Mouse (Mus musculus): ENCODE measurements around the gene Adamts18. TPM values are rescaled to one million over a fixed set of nuclear protein-coding genes. Genes with fewer than 3 reads are reported as not detected.

Gene Adamts18
- polyA plus RNA-seq, 1 experiment = 0.11 TPM

- Histone ChIP-seq H3K4me1 (ENCODE audit: control insufficient read depth, insufficient read depth, low read length) (no peaks in the 10 kb centered on the region), H3K27ac (ENCODE audit: control insufficient read depth, insufficient read depth, low read depth, low read length) (no peak overlapping the region), H3K36me3 (ENCODE audit: control insufficient read depth, insufficient read depth, low read length) (no peaks in the 10 kb centered on the region), H3K4me3 (ENCODE audit: control insufficient read depth, low read depth, low read length) (no peak overlapping the region), H3K27me3 (ENCODE audit: control insufficient read depth, insufficient read depth, low read length) (no peaks in the 10 kb centered on the region)
- no peak for TF ChIP-seq CTCF (IDR thresholded peaks at IDR 0.05; ENCODE audit: control insufficient read depth, insufficient read depth, insufficient replicate concordance, low read depth, low read length)
- TF ChIP-seq POLR2A (IDR thresholded peaks at IDR 0.05; ENCODE audit: control insufficient read depth, low read depth, low read length) = no peak
Observed at GRCm38 (mm10) chr8:113878411-113879006, 30.0 kb upstream of the Adamts18 start.

GRCm38 (mm10) chr8:113873446-113874120 is 25.0 kb upstream of the Adamts18 start:
- H3K27me3 ChIP-seq (ENCODE audit: control insufficient read depth, insufficient read depth, low read length) = no peaks in the 10 kb centered on the region
- no peak overlapping the region for H3K27ac ChIP-seq (ENCODE audit: control insufficient read depth, insufficient read depth, low read depth, low read length)
- no peak overlapping the region for H3K4me3 ChIP-seq (ENCODE audit: control insufficient read depth, low read depth, low read length)
- TF ChIP-seq CTCF (IDR thresholded peaks at IDR 0.05; ENCODE audit: control insufficient read depth, insufficient read depth, insufficient replicate concordance, low read depth, low read length) (no peak), POLR2A (IDR thresholded peaks at IDR 0.05; ENCODE audit: control insufficient read depth, low read depth, low read length) (no peak)
- no peaks in the 10 kb centered on the region for H3K4me1 ChIP-seq (ENCODE audit: control insufficient read depth, insufficient read depth, low read length)
- H3K36me3 ChIP-seq (ENCODE audit: control insufficient read depth, insufficient read depth, low read length) = no peaks in the 10 kb centered on the region

GRCm38 (mm10) chr8:113872436-113872835 is 23.9 kb upstream of the Adamts18 start:
- Histone ChIP-seq H3K36me3 (ENCODE audit: control insufficient read depth, insufficient read depth, low read length) (no peaks in the 10 kb centered on the region), H3K27ac (ENCODE audit: control insufficient read depth, insufficient read depth, low read depth, low read length) (no peak overlapping the region), H3K27me3 (ENCODE audit: control insufficient read depth, insufficient read depth, low read length) (no peaks in the 10 kb centered on the region), H3K4me3 (ENCODE audit: control insufficient read depth, low read depth, low read length) (no peak overlapping the region), H3K4me1 (ENCODE audit: control insufficient read depth, insufficient read depth, low read length) (no peaks in the 10 kb centered on the region)
- TF ChIP-seq CTCF (IDR thresholded peaks at IDR 0.05; ENCODE audit: control insufficient read depth, insufficient read depth, insufficient replicate concordance, low read depth, low read length) = no peak
- TF ChIP-seq POLR2A (IDR thresholded peaks at IDR 0.05; ENCODE audit: control insufficient read depth, low read depth, low read length) = no peak

- no peak overlapping the region for H3K27ac ChIP-seq (ENCODE audit: control insufficient read depth, insufficient read depth, low read depth, low read length)
- H3K4me3 ChIP-seq (ENCODE audit: control insufficient read depth, low read depth, low read length) = no peak overlapping the region
- no peaks in the 10 kb centered on the region for H3K36me3 ChIP-seq (ENCODE audit: control insufficient read depth, insufficient read depth, low read length)
- no peaks in the 10 kb centered on the region for H3K27me3 ChIP-seq (ENCODE audit: control insufficient read depth, insufficient read depth, low read length)
- no peaks in the 10 kb centered on the region for H3K4me1 ChIP-seq (ENCODE audit: control insufficient read depth, insufficient read depth, low read length)
- TF ChIP-seq POLR2A (IDR thresholded peaks at IDR 0.05; ENCODE audit: control insufficient read depth, low read depth, low read length) (no peak), CTCF (IDR thresholded peaks at IDR 0.05; ENCODE audit: control insufficient read depth, insufficient read depth, insufficient replicate concordance, low read depth, low read length) (no peak)
Observed at GRCm38 (mm10) chr8:113866530-113866929, 18.0 kb upstream of the Adamts18 start.

- TF ChIP-seq POLR2A (IDR thresholded peaks at IDR 0.05; ENCODE audit: control insufficient read depth, low read depth, low read length) (no peak), CTCF (IDR thresholded peaks at IDR 0.05; ENCODE audit: control insufficient read depth, insufficient read depth, insufficient replicate concordance, low read depth, low read length) (no peak)
Observed at GRCm38 (mm10) chr8:113865326-113866093, 17.0 kb upstream of the Adamts18 start.

GRCm38 (mm10) chr8:113859890-113860683 is 11.5 kb upstream of the Adamts18 start:
- no peaks in the 10 kb centered on the region for H3K27me3 ChIP-seq (ENCODE audit: control insufficient read depth, insufficient read depth, low read length)
- H3K4me1 ChIP-seq (ENCODE audit: control insufficient read depth, insufficient read depth, low read length) = 0 out of 2 replicates have a peak, but pooled peaks cover 2% of the 10 kb centered on the region
- H3K4me3 ChIP-seq (ENCODE audit: control insufficient read depth, low read depth, low read length) = no peak overlapping the region
- no peak overlapping the region for H3K27ac ChIP-seq (ENCODE audit: control insufficient read depth, insufficient read depth, low read depth, low read length)
- H3K36me3 ChIP-seq (ENCODE audit: control insufficient read depth, insufficient read depth, low read length) = no peaks in the 10 kb centered on the region
- TF ChIP-seq POLR2A (IDR thresholded peaks at IDR 0.05; ENCODE audit: control insufficient read depth, low read depth, low read length) (no peak), CTCF (IDR thresholded peaks at IDR 0.05; ENCODE audit: control insufficient read depth, insufficient read depth, insufficient replicate concordance, low read depth, low read length) (no peak)

More at GRCm38 (mm10) chr8:113865326-113866093, 17.0 kb upstream of the Adamts18 start:
- Histone ChIP-seq H3K4me1 (ENCODE audit: control insufficient read depth, insufficient read depth, low read length) (0 out of 2 replicates have a peak, but pooled peaks cover 1% of the 10 kb centered on the region), H3K4me3 (ENCODE audit: control insufficient read depth, low read depth, low read length) (no peak overlapping the region), H3K36me3 (ENCODE audit: control insufficient read depth, insufficient read depth, low read length) (no peaks in the 10 kb centered on the region), H3K27ac (ENCODE audit: control insufficient read depth, insufficient read depth, low read depth, low read length) (no peak overlapping the region), H3K27me3 (ENCODE audit: control insufficient read depth, insufficient read depth, low read length) (no peaks in the 10 kb centered on the region)

Measured in testis, adult 2 months (tissue).